Mouse (Mus musculus) gonadal fat pad, adult 2 months (tissue): ENCODE data around the gene Sort1. TPM values are rescaled to one million over a fixed set of nuclear protein-coding genes. Genes with fewer than 3 reads are reported as not detected.

Experiments
- DNase-seq: peaks from one replicate; pipeline ENCODE4 v3.0.0-alpha.2; 2012; ENCODE audit warnings: low read depth
- polyA plus RNA-seq: library from polyadenylated mRNA; depleted of rRNA; stranded (reverse); fragments of >200 nt; gene quantifications from 2 replicates; pipeline ENCODE4 v1.2.3, GENCODE M21; 2012; rRNA removed

Sort1 gene
- polyA plus RNA-seq, 1 experiment: 273 TPM

DNA sequence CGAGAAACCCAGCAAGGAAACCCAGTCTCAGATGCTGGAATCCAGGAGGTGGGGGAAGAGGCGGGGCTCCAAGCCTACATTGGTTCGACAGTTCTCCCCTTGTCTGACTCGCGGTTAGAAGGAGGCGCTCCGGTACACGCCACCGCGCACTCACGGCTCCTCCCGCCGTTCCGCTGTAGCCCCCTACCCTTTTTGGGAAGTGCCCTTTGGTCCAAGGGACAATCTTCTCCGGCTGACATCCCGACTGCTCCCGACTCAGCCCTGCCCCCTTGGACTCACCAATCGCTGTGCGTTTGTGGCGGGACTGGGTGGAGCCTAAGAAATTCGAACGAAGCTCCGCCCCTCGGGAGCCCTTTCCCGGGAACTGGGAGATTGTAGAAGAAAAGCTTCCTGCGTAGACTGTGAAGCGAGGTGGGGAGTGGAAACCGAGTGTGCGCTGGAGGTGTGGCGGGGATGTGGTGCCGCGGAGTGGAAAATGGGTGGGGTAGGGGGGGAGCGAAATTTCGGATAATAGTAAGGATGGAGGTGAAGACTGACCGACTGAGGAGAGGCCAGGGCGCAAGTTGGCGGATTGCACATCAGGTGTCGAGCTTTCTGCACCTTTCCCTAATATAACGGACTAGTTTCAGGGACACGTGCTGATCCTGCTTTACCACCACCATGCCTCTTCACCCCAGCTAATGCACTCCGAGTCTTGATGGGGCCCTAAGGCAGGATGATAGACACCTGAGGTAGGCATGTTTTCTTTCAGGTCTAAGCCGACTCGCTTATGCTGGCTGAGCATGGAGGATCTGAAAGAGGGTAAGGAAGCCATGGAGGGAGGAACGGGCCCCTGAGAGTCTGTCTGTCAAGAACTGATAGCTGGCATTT is 99.8 kb downstream of the Sort1 start, which contains the start of gene Psrc1:
Gene Psrc1 (plus strand): TSS at position 355 of the 870 bp plus-strand sequence.
- DNase-seq: no peak

DNA sequence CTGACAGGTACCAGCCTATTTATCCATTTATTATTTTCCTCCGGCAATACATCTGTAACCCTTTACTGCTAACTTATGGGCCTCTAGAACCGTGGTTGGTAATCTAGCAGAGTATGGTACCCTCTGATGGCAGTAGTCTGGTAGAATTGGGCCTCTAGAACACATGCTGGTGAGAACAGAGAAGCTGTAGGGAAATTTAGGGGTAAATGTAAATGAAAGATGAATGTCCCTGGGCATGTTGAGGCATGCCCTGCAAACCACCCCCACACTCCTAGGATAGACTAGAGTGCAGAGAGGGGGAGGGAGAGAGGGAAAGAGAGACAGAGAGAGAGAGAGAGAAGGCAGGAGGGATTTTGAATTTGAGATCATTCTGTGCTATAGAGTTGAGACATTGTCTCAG is 100.5 kb downstream of the Sort1 start:
- no peak for DNase-seq

DNA sequence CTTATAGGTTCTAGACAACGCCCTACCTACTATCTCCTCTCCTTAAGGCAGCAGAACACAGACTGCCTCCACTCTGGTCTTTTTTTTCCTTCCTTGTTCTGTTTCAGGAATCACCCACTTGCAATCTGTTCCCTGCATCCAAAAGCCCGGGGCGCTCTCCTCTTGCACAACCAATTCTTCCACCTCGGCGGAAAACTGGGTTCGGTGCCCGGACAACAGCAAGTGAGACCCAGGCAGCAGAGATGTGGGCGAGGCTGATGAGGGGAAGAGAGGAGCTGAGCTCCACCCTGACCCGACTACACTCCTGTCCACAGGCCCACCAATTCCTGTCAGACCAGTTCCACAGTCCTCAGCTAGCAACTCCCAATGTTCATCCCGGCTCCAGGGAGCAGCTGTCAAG is 102.3 kb downstream of the Sort1 start:
- DNase-seq: peak; percentile 85

DNA sequence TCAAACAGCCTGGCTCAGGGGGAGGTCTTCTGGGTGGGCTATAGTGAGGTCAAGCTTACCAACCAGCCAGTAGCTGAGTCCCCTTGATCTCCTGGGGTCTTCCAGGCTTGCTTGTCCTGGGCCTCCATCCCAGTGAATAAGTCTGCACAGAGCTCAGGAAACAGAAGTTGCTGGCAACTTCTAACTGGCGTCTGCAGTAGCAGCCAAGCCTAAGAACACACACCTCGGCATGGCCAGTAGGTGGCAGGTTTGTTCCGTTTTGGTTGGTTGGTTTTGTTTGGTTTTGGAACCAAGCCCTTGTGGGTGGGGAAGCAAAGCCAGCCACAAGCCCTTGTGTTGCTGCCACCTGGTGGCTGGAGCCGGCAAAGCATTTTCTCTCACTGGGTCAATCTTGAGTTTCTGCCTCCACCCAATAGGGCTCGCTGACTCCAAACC is 105.2 kb downstream of the Sort1 start:
- peak; percentile 88 for DNase-seq

DNA sequence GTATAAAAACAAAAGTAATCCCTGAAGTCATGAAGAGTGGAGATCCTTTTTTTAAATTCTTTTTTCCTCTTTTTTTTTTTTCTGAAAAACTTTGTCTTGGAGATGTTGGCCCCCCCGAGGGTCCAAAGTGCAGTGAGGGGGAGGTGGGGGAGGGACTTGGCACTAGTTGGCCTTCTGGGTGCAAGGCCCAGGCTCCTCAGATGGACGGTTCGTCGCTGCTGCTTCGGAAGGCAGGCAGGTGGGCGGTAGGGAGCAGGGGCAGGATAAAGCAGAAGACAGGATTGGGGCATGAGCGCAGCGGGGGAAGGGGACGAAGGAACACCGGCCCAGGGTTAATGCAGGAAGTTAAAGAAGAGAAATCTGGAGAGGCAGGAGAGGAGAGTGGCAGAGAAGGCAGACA is 108.4 kb downstream of the Sort1 start:
- no peak for DNase-seq

DNA sequence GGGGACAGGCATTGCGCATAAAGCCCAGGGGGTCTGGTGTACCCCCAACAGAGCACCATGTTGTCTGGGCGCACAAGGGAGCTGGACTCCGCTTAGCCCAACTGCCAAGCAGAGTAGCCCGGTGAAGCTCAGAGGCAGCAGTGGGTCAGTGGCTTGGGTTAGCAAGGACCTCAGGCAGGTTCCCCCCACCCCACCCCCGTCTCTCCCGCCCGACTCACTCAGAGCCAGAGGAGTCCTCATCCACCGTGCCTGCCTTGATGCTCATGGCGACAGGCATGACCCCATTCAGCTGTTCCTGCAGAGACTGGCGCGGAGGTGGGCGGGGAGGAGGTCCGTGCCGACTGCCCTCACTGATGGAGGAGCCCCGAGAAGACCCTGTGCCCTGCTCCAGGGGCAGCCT is 108.9 kb downstream of the Sort1 start:
- DNase-seq: no peak

DNA sequence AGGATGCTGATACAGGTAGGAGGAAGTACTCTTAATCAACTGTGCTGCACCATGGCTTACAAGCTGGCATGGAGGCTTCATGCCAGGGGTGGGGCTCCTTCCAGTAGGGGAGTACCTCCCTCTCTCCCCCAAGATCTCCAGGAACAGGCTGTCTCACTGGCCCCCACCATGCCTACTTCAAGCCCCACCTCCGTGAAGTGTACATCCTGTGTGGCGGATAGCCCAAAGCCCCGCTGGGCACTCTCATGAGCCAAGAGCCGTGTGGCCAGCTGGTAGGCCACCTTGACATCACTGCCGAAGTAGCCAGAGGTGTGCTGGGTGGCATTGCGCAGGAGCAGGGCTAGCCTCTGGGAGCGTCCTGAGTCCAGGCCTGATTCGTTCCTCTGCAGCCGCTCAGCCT is 114.4 kb downstream of the Sort1 start:
- DNase-seq: no peak

DNA sequence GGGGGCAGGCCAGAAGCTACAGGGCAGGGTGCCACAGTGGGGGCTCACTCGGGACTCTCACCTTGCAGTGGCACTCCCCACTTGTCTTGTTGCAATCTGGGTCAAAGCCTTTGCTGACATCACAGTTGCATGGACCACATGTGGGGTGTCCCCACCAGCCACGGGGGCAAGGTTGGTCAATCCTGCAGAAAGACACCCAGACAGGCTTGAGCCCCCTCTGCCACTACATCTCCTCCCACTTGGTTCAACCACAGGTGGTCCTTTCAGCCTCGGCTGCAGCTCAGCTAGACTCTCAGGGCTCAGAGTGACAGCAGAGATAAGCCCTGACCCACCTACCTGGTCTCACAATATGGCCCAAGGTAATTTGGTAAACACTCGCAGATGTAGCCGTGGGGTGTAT is 116.6 kb downstream of the Sort1 start:
- DNase-seq: no peak

DNA sequence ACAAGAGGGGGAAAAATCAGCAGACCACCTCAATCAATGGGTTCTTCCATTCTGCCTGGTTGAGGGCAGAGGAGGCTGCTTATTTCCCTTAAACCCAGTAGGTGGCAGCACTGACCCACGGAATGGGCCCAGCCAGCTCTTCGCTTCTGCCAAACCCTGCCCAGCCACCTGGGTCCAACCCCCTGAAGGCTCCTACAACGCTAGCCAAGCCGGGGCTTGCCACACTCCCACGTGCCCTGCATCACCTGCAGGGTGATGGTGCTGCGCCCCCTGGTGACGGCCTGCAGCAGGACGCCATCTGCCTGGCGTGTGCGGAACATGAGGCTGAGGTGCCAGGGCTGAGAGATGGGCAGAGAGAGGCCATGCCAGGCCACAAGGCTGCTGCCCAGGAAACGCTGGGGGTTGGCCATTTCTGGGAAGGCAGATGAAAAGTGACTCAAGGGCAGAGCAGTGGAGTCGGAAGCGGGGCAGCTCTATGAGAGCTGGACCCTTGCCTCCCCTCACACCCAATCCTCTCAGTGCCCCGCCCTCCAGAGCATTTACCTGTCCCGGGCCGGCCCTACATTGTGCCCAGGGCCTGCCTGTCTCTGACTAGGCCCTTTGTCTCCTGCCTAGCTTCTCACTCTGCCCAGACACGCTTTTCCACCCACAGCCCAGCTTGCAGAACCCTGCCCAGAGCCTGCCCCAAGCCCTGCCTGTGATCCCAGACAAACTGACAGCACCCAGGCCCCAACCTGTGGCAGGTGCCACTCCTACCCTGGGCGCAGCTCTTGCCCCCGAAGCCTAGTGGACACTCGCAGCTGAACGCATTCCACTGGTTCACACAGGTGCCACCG is 118.0 kb downstream of the Sort1 start:
- no peak for DNase-seq

DNA sequence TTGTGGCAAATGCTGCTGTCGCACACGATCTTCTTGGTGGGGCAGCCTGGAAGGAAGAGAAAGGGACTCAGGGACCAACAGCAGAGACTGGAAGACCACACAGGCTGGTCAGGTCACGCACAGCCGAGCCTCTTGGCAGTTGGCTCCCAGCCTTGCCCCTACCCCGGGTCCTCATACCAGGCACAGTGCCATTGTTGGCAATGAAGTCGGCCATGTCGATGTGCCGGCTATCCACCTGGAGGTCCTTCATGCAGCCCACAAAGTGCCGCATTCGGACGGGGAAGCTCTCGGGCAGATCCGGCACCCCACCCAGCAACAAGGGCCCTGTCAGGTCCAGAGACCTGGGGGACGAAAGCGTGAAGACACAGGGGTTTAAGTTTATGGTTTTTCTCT is 118.6 kb downstream of the Sort1 start:
- DNase-seq: no peak

DNA sequence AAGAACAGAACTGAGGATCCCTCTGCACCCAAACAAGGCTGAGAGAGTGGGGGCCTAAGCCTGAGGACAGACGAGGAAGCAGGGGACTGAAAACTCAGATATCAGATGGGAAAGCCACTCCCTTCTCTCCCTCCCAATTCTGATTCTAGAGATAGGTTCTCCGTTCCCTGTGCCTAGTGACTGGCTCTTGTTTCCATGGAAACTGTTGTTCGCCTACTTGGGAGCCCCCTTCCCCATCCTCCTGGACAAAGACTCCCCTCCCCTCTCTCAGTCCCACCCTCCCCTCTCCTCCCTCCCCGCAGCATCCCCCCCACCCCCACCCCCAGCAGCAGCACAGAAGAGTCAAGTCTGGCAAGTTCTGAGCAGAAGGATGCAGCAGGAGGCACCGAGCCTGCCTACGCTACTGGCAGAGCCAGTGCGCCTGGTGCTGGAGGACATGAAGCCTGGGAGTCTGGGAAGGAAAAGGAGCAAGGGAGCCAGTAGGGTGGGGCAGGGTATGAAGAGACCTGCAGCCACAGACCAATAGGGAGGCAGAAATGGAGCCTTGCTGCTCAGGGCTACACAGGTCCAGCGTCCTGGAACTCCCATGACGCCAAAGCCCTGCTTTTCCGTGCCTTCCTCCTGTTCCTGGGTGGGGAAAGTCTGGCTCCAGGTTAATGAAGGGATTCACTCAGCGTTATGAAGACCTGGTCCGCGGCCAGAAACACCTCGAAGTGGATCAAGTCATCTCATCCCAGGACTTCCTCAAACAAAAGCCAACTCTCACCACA is 121.8 kb downstream of the Sort1 start:
- peak; percentile 96 for DNase-seq

DNA sequence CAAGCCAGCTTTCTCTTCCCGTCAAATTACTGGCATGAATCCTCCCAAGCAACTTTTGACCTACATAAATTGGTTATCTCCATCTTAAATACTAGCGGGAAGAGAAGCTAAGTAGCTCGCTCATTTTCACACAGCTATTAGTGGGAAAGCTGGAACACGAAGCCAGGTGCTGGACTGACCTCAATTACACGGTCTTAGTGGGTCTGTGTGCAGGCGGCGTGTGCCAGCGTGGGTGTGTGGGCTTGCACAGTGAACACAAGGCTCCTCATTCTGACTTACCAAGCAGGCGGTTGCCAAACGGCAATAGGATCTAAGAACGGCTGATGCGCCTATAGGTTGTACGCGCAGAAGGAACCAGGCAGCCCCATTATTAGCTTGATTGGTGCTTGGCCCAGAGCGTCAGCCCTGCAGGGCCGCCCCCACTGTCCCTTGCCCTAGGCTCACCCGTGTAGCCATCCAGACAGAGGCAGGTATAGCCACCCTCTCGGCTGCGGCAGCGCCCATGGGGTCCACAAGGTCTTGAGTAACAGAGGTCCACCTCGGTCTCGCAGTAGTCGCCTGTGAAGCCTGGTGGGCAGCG is 122.5 kb downstream of the Sort1 start:
- DNase-seq: no peak

DNA sequence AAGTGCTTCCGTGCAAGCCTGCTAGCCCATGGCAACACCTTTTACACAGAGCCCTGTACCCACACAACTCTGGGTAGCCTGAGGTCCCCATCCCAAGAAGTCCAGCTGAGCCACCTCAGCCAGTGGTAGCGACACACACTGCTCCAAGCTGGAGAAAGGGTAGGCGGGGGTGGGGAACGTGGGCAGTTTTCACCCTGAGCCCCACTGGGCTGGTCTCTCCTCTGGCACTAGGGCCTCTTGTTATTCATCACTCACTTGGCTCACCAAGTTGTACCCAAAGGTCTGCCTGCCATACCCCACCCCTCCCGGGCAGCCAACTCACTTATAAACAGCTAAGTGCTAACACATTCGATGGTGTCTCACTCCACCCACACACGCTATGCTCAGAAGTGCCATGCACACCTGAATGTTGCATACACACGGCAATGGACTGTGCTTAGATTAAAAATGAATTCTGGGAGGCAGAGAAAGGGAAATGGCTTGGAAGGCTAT is 124.7 kb downstream of the Sort1 start:
- DNase-seq: no peak

DNA sequence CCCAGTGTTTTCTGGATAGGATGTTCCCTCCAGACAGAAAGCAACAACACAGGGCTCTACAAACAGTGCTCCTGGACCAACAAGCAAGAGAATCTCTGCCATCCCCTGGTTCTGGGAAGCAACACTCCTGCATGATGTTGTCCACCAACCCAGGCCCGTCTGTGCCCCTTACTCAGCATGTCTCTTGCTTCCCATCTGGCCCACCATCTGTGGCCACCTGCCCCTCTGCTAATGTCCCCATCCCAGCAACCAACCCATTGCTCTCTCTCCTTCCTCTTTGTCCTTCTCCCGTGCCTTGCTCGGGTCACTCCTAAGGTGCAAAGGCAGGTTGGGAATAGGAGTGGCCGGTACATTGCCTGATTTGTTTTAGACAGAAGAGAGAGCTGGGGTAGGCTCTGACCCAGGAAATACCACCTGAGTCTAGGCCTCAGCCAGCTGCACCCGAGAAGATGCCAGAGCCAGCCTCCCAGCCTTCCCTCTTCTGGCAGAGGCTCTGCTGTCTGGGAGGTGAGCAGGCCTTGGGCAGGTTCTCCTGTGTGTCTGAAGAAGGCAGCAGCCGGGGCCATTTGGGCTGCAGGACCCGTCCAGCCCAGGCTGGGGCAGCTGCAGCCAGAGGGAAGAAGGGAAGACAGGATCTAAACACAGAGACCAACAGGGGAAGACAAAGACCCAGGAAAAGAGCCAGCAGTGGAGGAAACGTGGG is 125.9 kb downstream of the Sort1 start:
- DNase-seq: no peak

DNA sequence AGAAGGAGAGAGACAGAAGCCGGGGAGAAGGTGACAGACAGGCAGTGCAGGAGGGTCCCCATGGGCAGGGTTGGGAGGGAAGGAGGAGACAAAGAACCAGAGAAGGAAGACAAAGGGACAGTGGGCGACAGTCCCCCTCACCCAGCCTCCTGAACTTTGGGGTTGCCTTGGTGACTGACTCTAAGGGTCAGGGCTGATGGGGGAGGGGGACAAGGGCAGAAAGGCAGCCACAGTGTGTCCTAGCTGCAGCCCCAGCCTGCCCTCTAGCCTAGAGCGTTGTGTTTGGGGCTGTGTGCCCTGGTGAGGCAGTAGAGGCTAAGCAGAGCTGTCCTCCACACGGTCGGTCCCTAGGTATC is 126.5 kb downstream of the Sort1 start:
- DNase-seq: no peak

Other genes starting within 250 kb of the Sort1 start
- 55.6 and 65.3 TPM in 2 replicates for gene Gstm4, start 239.2 kb upstream of the Sort1 start, polyA plus RNA-seq
- 62.8 and 73.1 TPM in 2 replicates for gene Ampd2, start 197.4 kb upstream of the Sort1 start, polyA plus RNA-seq
- 4.6 and 7.9 TPM in 2 replicates for gene Gnat2, start 191.3 kb upstream of the Sort1 start, polyA plus RNA-seq
- 35.9 and 46.2 TPM in 2 replicates for gene Gnai3, start 137.9 kb upstream of the Sort1 start, polyA plus RNA-seq
- gene Gpr61, start 129.2 kb upstream of the Sort1 start, polyA plus RNA-seq: not detected in 2 replicates
- gene Amigo1, start 97.7 kb upstream of the Sort1 start, polyA plus RNA-seq: 15.5 and 16.7 TPM in 2 replicates
- 9.1 and 9.6 TPM in 2 replicates for gene Cyb561d1, start 82.9 kb upstream of the Sort1 start, polyA plus RNA-seq
- gene Atxn7l2, start 73.1 kb upstream of the Sort1 start, polyA plus RNA-seq: 6.8 and 7.8 TPM in 2 replicates
- 1.8 and 2.1 TPM in 2 replicates for gene Sypl2, start 57.4 kb upstream of the Sort1 start, polyA plus RNA-seq
- 63.6 and 79.8 TPM in 2 replicates for gene Psma5, start 27.2 kb upstream of the Sort1 start, polyA plus RNA-seq
- gene Mybphl, start 80.8 kb downstream of the Sort1 start, polyA plus RNA-seq: 0.15 TPM in 1 of 2 replicates, not detected in the other
- gene Psrc1, start 99.8 kb downstream of the Sort1 start, polyA plus RNA-seq: 1.2 and 1.5 TPM in 2 replicates
- gene Celsr2, start 131.5 kb downstream of the Sort1 start, polyA plus RNA-seq: 18.5 and 28.7 TPM in 2 replicates
- gene Sars, start 161.1 kb downstream of the Sort1 start, polyA plus RNA-seq: 55.8 and 63.1 TPM in 2 replicates